ENCODE assay signal across 1 mouse cellular context in the genomic region with DNA sequence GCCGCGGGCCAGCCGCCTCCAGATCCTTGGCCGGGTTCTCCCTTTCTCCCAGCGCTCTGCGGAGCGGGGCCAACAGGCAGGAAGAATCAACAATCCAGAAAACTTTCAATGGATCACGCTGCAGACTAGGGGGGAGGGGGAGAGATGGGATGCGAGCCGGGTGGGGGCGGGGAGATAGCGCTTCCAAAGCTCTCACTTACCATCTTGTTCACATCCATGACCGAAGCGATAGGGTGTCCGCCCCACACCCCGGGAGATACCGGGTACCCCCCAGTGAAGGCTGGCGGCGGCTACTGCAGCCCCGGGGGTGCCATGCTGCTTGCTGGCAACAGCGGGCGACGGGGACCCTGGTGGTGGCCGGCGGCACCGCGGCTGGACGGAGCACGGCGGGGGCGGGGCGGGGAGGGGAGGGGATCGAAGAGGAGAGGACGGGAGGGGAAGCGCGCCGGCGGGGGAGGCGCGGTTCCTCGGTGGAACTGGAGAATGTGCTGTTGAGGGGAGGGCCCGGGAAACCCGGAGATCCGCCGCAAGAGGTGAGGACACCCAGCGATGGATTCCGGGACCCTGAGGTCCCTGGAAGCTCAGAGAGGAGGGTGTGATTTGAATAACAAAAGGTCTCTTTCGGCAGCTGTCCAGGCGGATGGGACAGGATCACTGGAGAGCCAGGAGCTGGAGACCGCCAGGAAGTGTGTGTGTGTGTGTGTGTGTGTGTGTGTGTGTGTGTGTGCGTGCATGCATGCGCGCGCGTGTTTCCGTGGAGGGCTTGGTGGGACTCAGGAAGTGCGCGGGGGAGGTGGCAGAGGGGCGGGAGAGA.
A peak's percentile ranks its signal among the peaks of the same experiment; 100 is the strongest.
TF ChIP-seq lines count a peak whose summit lies in the region.

No protein-coding gene starts in this region.

TF ChIP-seq in CH12.LX, 34 proteins besides CTCF, POLR2A, EP300 and RAD21 (continued from another document):
- no peak for TF ChIP-seq JUN (IDR thresholded peaks at IDR 0.05; ENCODE audit: insufficient read depth, low read depth, low read length)
- TF ChIP-seq ELF1 (IDR thresholded peaks at IDR 0.05; ENCODE audit: low read depth, low read length), result no peak
- no peak for TF ChIP-seq SIN3A (IDR thresholded peaks at IDR 0.05; ENCODE audit: low read length)
- no peak for TF ChIP-seq USF2 (conservative IDR thresholded peaks at IDR 0.05; ENCODE audit: low read depth, low read length)
- TF ChIP-seq POLR2AphosphoS2 (IDR thresholded peaks at IDR 0.05; ENCODE audit: low read depth, low read length), result no peak
- TF ChIP-seq BHLHE40 (IDR thresholded peaks at IDR 0.05; ENCODE audit: low read depth, low read length), result 0 out of 2 replicates have a peak, but pooled peaks have one; percentile 1
- no peak for TF ChIP-seq USF1 (IDR thresholded peaks at IDR 0.05; ENCODE audit: low read depth, low read length)
- no peak for TF ChIP-seq NELFE (IDR thresholded peaks at IDR 0.05; ENCODE audit: low read depth, low read length)
- no peak for TF ChIP-seq MYC (IDR thresholded peaks at IDR 0.05; ENCODE audit: low read depth, low read length)
- peak; percentile 72 for TF ChIP-seq CHD2 (IDR thresholded peaks at IDR 0.05; ENCODE audit: low read length)
- no peak for TF ChIP-seq MEF2A (IDR thresholded peaks at IDR 0.05; ENCODE audit: borderline replicate concordance, low read depth, low read length)
- TF ChIP-seq PAX5 (IDR thresholded peaks at IDR 0.05; ENCODE audit: low read length), result no peak
- TF ChIP-seq NRF1 (IDR thresholded peaks at IDR 0.05; ENCODE audit: low read depth, low read length), result peak; percentile 24; the same call in 1 of the 2 replicates
- TF ChIP-seq MXI1 (IDR thresholded peaks at IDR 0.05; ENCODE audit: low read depth, low read length), result peak; percentile 18
- TF ChIP-seq UBTF (IDR thresholded peaks at IDR 0.05; ENCODE audit: low read depth, low read length), result no peak
- no peak for TF ChIP-seq TBP (conservative IDR thresholded peaks at IDR 0.05; ENCODE audit: low read depth, low read length)
- TF ChIP-seq MAX (IDR thresholded peaks at IDR 0.05; ENCODE audit: low read length), result no peak
- TF ChIP-seq GABPA (IDR thresholded peaks at IDR 0.05; ENCODE audit: insufficient replicate concordance, low read depth, low read length), result no peak
- no peak for TF ChIP-seq HCFC1 (IDR thresholded peaks at IDR 0.05; ENCODE audit: low read depth, low read length)
- TF ChIP-seq TCF12 (IDR thresholded peaks at IDR 0.05; ENCODE audit: low read depth, low read length), result no peak
